Mouse (Mus musculus): Measurements from ENCODE around the gene Tssk4.

Tssk4 gene

DNA sequence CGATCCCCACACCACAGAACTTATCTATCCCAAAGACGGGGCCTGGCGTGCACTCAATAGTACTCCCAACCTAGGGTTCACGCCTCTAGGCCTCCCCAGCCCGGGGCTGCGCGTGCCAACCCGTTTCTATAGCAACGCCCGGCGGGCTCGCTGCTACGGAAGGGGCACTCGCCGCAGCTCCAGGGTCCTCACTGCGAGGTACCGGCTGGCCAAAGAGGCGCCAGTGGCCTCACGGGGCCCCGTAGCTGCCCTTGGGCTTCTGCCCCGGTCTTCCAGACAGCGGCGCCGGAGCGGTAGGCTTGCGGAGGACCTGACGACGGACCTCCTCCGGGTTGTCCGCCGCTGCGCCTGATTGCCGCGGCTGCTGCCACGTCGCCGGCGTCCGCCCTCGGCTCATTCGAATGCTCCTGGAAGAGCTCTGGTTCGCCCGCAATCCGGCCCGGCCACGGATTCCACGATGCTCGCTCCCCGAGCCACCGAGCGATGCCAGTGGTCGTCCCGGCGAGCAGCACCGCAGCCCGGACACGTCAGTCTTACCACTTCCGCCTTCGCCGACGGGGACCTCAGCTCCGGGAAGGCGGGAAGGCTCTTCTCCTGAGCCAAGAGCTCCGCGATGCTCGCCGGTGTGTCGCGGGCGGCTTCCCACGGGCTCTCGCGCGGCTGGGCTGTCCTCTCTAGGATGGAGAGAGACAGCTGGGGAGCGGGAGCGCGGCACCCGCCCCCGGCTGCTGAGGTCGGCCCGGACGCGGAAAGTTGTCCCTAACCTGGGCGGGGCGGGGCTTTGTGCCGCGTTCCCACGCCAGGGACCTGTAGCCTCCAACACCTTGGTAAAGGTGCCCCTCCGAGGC, 6.7 kb upstream of the Tssk4 start, which contains the start of gene Tm9sf1:
Gene Tm9sf1 (minus strand): TSS at position 747 of the 848 bp plus-strand sequence.
- peak; percentile 88 for DNase-seq (ENCODE audit: low spot score)

DNA sequence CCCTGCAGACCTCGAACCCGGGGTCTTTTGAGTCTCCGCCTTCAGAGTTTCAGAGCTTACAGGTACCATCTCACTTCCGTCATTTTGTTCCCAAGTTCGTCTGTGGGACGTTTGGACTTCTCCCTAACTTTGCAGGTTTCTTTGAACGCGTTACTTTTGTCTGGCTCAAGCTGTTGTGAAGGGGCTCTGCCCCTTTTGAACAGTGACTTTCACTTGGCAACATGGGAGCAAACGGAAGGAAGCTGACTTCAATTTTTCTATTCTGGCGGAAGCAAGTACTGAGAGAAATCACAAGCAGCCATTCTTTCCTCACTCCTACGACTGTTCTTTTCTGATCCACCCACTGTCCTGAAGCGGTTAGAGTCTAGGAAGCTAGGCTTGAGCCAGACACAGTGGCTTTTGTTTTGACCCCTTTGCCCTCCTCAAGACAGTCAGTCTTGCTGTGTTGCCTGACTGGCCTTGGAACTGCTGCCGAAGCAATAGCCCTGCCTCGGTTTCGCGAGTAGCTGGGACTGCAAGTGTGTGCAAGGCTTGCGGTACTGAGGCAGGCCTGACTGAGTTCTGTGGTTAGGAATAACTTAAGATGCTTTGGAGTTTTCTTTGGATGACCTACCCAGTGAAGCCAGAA, 5.6 kb upstream of the Tssk4 start:
- DNase-seq (ENCODE audit: low spot score): peak; percentile 24

- no peak for DNase-seq (ENCODE audit: low spot score)
Observed at GRCm38 (mm10) chr14:55651528-55651927, 1.5 kb downstream of the Tssk4 start.

DNA sequence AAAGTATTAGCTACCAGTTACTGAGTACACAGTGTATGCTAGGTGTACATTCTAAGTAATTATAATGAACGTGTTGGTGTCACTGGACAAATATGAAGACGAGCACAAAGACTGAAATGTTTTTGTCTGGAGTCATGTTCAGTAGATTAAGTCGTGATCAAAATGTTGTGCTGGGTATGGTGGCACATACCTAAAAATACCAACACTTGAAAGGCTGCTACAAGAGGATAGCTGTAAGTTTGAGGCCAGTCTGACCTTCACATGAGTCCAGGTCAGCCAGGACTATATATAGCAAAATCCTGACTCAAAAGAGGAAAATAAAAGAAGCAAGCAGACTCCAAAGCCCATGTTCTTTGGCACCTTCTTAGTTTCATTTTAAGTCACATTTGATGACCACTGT, 7.0 kb downstream of the Tssk4 start:
- no peak for DNase-seq (ENCODE audit: low spot score)

- DNase-seq (ENCODE audit: low spot score): no peak
Observed at GRCm38 (mm10) chr14:55658011-55658410, 8.0 kb downstream of the Tssk4 start.

DNA sequence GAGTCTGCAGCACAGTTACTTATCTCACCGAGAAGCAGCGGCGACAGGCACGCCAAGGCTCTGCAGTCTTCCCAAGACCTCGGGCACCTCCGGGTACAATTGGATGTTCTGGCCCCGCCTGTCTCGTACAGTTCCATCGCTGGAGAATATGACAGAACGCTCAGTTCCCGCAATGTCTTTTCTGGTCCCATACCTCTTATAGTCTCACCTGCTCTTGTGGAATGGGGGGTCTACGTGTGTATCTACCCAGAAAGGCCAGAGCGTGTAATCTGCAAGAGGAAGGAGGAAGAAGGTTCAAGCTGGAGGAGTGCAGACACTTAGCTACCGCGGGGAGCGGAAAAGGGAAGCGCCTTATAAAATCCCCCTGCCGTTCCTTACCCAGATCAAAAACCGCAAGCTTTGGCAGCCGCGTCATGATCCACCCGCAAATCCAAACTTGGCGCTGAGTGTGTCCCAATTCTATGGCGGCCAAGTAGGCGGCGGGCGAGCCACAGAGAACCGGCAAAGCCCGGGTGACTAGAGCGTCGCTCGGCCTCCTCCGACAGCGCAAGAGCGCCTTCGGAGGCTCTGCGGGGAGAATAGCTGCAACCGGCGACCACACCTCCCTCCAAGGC, 10.1 kb downstream of the Tssk4 start, which contains the start of gene Mdp1:
Gene Mdp1 (minus strand): TSS at position 549 of the 614 bp plus-strand sequence.
- peak; percentile 90 for DNase-seq (ENCODE audit: low spot score)

DNA sequence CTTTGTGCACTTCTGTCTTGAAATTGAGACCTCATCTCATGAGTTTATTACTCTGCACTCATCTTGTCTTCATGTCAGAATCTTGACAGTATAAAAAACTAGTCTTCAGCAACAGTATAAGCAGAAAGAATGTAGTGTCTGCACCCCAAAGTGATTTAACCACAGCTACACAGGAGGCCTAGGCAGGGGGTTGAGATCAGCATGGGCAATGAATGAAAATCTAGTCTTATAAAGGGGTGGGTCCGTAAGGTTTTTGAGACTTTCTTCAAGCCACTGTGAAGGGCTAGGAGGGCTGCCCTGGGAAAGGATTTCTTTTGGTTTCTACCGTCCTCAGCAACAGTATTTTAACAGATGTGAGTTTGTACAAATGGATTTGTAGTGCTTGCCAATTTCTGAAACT, 10.7 kb downstream of the Tssk4 start:
- DNase-seq (ENCODE audit: low spot score): no peak

DNA sequence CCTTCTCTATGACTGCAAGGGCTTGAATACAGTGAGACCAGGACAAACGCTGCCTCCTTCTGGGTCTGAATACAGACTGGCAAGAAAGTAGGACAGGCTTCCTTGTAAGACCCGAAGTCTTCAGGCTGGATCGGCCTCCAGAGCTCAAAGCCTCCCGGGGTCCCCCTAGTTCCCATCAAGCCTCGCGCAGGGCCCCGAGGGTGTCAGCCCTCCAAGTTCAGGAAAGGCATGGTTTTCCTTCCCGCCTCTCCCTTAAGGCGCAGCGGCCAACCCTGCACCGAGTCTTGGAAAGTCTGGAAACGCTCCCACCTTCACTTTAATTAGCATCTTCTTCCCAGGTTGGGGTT, 21.5 kb downstream of the Tssk4 start:
- DNase-seq (ENCODE audit: low spot score): no peak

- peak; percentile 98 for DNase-seq (ENCODE audit: low spot score)
Observed at GRCm38 (mm10) chr14:55671833-55672740, 22.1 kb downstream of the Tssk4 start, which contains the start of the genes Gmpr2 and Nedd8. Gene Gmpr2, plus strand, starts transcription at chr14:55671941. Gene Nedd8, minus strand, starts transcription at chr14:55672124.

DNA sequence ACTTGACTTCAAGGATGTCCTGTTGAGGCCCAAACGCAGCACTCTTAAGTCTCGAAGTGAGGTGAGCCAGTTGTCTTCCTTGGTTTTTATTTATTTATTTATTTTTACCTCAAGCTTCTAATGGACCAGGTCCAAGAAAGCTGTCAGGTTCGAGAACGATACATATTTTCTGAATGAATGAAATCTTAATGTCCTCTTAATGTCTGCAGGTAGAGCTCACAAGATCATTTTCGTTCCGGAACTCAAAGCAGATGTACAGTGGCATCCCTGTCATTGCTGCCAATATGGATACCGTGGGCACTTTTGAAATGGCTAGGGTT, 22.7 kb downstream of the Tssk4 start:
- DNase-seq (ENCODE audit: low spot score): no peak

DNA sequence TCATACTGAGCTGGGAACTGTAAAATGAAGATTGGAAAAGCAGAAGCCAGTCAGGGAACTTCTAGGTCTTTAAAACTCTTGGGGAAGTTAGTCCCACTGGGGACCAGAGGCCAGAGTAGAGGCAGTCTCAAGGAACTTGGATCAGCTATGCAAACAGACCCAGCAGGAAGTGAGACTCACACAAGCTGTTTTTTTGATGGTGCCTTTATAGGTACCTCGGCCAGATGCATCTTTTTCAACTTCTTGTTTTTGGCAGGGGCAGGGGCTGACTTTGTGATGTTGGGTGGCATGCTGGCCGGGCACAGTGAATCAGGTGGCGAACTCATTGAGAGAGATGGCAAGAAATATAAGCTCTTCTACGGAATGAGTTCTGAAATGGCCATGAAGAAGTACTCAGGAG, 27.6 kb downstream of the Tssk4 start:
- DNase-seq (ENCODE audit: low spot score): no peak

DNA sequence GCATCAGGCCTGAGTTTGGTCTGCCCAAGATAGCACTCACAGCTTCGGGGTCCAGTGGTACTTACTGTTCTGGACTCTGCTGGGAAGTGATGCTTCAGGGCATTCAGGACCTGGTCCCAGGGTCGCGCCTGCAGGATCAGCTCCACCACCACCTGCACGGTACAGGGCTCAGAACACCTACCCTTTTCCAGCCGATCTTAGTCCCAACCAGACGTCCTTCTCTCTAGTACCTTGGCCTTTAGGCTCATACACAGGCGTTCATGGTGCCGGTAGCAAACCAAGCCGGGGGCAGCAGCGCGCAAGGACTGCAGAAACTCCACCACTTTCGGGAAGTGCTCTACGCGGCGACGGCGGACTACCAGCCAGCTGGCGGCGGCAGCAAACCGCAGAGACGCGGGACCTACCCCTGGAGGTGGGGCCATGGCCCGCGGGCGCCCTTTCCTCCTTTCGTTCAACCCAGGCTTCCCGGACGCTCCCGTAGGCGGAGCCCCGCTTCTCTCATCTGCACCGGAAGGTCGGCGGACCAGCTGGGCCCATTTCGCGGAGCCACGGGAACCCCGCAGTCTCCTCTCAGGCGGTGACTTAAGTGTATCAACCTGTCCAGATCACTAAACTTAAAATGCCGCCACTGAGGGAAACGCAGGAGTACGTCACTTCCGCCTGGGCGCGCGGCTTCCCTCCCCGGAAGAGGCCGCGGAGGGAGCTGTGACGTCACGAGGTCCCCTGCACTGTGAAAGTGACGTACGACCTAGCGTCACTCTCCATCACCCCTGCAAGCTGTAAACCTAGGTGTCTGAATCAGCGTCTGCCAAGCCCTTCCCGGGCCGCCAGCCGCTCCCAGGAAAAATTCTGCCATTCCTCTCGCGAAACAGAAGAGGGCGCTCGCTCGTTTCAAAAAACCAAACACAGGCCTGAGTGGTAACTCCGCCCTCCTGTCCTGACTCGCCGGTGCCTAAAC, 31.5 kb downstream of the Tssk4 start, which contains the start of gene Tinf2:
Gene Tinf2 (minus strand): TSS at position 661 of the 958 bp plus-strand sequence.
- peak; percentile 99 for DNase-seq (ENCODE audit: low spot score)

- DNase-seq (ENCODE audit: low spot score): no peak
Observed at GRCm38 (mm10) chr14:55682118-55682493, 32.1 kb downstream of the Tssk4 start.

- DNase-seq (ENCODE audit: low spot score): no peak
Observed at GRCm38 (mm10) chr14:55689433-55689832, 39.4 kb downstream of the Tssk4 start.

- DNase-seq (ENCODE audit: low spot score): no peak
Observed at GRCm38 (mm10) chr14:55697226-55697625, 47.2 kb downstream of the Tssk4 start.

DNA sequence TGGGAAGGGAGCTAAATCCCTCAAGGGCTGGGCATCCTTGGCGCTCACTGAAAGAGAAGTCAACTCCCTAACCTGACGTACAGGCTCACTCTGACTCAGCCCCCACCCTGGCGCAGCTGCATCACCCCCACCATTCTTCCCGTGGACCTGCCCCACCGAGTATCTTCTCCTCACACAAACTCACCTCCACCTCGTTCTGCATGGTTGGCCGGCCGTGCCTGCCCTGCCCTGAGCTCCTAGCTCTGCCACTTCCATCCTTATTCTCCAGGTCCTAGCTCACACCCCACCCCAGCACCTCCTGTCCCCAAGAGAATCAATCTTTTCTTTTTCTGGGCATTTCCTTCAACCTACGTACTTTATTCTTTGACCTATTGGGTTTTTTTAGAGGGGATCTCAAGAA, 51.1 kb downstream of the Tssk4 start:
- no peak for DNase-seq (ENCODE audit: low spot score)

Data from embryo, embryonic 10 days (tissue).